Mouse (Mus musculus): ENCODE data around the gene Mdga1.

Mdga1 gene

GRCm38 (mm10) chr17:29918791-29919551 lies 50.9 kb downstream of the Mdga1 start:
- DNase-seq: no peak

DNA sequence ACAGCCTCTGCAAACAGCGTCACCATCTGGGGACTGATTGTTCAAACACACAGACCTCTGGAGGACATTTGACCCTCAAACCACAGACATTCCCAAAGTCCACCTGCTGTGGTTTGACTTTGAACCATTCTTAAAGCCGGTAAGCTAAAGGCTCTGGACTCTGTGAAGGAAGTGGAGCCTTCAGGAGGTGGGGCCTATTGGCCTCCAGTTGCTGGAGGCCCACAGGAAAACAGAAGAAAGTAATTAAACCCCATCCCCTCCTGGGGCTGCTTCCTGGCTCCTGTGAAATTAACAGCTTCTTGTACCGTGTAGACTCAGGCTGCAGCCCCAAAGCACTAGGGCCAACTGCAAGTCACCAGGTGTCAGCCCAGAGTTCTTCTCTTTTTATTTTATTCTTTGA lies 52.9 kb downstream of the Mdga1 start:
- DNase-seq: no peak

GRCm38 (mm10) chr17:29915820-29916219 lies 54.1 kb downstream of the Mdga1 start:
- DNase-seq: no peak

DNA sequence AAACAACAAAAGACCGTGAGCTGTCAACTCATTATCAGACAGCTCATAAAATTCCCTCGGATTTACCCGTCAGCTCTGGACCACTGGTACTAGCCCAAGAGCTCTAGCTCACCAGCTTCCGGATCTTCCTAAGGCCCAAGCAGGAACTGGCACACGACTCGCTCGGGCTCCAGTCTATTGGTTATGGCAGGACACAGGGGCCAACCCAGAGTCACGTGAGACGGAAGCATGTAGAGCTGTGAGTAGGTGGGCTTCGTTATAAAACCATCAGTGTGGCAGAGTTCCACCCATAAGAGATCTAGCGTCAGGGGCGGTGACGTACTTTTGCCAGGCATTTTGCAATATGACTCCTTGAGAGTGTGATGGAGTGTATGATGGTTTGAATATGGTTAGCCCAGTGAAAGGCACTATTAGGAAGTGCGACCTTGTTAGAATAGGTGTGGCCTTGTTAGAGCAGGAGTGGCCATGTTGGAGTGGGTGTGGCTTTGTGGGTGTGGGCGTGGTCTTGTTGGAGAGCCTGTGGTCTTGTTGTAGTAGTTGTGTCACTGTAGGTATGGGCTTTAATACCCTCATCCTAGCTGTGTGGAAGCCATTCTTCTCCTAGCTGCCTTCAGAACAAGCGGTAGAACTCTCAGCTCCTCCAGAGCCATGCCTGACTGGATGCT lies 56.5 kb downstream of the Mdga1 start:
- DNase-seq: no peak

- no peak for DNase-seq
These were observed 57.2 kb downstream of the Mdga1 start for GRCm38 (mm10) chr17:29912733-29913132.

DNA sequence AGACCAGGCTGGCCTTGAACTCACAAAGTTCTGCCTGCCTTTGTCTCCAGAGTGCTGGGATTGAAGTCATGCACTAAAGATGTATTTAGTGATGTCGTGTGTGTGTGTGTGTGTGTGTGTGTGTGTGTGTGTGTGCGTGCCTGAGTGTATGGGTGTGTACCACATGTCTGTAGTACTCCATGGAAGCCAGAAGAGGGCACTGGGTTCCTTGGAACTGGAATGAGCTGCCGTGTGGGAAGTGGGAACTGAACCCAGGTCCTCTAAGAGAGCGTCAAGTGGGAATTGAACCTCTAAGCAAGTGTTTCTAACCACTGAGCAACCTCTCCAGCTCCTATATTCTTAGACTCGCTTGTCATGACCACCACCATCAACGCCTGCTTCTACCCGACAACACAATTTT lies 60.9 kb downstream of the Mdga1 start:
- DNase-seq: no peak

DNA sequence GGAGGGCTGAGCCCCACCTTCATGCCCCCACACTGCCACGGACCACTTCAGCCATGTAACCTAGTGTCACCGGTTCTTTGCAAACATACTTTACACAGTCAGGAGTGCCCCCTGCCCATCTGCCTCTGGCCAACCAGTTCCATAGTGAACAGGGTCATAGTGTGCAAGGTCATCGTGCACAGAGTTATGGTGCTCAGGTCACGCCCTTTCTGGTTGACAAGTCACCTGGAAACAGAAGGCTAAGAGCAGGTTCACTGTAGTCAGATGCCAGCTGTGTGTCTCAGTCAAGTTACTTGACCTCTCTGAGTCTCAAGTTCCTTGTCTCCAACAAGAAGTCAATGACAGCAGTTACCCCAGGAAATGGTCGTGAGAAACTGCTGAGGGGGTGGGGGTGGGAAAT lies 65.2 kb downstream of the Mdga1 start:
- no peak for DNase-seq

- peak; percentile 45 for DNase-seq
These were observed 67.3 kb downstream of the Mdga1 start for GRCm38 (mm10) chr17:29902406-29903155.

DNA sequence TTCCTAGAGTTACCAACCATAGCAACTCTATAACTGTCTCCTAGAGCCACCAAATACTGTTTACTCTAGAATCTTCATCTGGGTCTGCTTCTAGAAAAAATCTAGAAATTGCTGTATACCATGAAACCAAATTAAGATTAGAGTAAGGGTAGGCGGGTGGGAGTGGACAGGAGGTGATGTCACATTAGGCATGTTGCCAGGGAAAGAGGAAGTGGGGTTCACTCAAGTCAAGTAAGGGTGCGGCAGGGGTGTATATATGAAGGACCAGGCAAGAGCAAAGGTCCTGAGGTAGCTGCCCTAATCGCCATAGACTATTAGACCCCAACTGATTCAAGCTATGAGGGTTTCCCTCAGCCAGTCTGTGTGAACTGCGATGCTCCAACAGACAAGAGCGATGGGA lies 69.6 kb downstream of the Mdga1 start:
- DNase-seq: no peak

DNA sequence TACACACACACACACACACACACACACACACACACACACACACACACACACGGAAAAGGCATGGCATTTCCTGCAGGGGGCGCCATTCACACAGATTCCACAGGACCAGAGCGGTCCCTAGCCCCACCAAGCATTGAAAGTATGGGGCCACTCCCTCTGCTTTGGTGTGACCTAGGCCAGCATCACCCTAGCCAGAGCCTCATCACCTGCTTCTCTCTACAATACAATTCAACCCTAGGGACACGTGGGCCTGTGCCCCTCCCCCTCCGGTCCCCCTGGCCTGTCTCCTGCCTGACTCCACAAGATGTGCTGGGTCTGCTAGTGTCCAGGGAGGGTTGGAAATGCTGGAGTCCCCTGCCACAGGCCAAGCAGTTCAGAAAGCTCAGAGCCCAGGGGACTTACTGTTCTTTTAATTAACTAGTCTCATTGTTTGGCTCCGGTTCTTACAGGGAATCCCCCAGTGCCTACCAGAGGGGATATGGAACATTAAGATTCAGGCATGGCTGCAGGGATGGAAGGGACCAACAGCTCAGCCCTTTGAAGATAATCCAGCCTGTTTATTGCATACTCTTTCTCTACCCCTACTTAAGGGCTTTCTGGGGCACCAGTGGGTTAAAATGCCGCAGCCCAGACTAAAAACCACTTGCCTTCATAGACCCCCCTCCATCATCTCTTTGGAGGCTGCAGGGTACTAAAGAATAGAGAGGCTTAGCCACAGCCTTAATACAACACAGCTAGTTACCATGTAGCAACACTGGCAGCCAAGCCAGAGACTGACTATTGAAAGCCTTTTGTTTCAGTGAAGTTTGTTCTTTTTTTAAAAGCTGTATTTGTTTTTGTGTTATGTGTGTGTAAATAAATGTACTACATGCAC lies 73.5 kb downstream of the Mdga1 start:
- no peak for DNase-seq

DNA sequence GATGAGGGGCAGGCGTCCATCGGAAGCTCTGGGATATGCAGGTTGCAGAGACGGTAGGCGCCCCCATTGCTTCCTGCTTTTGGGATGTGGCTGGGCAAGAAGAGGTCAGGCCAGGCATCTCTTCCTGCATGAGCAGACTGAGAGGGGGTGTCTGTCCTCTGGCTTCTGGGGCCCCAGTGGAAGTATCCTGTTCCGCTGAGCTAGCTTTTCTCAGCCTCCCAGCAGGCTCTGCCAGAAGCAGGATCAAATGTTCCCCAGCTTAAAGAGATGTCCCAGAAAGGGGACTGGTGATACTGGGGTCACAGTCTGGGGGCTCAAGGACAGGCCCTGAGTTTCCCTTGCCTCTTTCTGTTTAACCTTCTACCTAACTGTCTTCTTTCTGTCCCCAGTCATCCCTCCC lies 74.3 kb downstream of the Mdga1 start:
- no peak for DNase-seq

DNA sequence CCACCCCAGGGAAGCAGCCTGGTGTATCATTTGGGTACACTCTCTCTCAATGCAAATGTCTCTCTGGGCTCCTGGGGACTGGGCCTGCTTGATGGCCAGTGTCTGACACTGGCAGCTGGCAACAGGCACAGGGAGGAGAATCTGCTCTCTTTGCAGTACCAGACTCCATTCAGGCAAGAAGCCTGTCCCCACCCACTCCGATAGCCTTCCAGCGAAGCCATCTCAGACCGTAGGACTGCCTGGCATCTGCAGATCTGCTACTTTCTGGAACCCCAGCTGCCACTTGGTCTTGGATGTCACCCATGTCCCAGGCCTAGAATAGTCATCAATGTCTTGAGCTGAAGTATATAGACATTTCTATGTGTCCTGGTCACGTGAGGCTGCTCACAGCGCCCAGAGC lies 74.9 kb downstream of the Mdga1 start:
- DNase-seq: no peak

DNA sequence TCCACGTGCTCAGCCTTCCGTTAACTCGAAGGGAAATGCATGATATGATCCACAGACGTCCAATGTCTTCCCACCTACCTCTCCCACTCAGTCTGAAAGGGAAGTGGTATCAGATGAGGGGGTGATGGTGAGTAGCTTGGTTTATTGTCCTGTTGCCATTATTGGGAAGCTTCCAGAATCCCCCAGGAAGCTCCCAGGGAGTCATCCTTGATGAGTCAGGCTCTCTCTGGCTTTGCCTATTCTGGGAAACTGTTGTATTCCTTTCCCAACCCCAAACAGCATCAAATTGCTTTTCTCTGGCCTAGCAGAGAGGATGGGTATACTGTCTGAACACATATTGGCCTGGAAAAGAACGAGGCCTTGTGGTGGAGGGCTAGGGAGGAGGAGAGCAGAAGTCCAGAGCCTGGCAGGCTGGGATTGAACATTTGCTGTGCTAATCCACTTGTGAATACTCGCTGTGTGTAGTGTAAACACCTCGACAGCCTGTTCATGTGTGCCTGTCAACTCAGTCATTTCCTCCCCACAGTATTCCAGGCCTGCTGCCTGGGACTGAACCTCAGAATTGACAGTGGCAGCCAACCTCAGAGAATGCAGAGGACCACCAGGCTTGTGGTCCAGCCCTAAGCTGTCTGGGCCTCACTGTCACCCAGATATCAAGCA lies 79.3 kb downstream of the Mdga1 start:
- DNase-seq: no peak

DNA sequence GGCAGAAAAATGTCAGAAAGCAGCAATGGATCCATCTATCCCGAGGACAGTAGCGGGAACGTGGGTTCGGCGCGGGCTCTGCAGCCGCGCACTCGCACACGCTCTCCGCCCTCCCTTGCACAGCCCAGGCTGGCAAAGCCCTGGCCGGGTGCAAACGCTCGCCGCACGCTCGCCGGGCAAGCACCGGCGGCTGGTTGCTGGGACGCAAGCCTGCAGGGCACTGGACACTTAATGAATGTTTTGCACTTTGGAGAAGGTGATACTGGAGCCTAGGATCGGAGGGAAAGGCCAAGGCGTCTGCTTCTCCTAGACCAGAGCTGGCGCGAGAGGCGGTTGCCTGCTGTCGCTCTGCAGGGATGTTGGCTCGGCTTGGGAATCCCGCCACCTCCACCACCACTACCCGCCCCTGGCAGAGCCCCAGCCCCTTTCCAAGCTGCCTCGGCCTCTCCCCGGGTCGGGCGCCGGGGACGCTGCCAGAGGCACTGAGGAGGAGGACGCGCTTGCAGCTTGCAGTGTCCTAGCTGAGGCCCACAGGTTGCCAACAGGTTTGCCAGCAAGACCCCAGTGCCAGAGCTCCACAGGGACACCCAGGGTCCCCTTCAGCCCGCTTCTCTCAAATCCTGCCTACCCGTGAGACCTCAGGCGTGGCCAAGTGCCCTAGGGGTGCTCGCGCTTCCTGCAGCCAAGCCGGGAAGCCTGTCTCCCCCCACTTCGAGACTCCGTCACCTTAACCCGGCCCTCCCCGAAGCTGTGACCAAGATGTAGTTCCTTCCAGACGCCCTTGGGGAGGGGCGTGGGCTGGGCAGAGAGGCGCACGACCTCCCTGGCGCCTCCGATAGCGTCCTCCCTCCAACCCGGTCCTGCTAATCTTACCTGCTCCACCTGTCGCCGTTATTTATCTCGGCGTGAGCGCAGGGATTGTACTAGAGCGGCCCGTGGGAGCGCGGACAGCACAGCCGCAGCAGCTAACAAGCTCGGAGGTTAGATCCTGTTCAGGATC lies 80.6 kb downstream of the Mdga1 start:
- DNase-seq: peak; percentile 56

GRCm38 (mm10) chr17:29887881-29888826 lies 81.7 kb downstream of the Mdga1 start:
- peak; percentile 71 for DNase-seq

DNA sequence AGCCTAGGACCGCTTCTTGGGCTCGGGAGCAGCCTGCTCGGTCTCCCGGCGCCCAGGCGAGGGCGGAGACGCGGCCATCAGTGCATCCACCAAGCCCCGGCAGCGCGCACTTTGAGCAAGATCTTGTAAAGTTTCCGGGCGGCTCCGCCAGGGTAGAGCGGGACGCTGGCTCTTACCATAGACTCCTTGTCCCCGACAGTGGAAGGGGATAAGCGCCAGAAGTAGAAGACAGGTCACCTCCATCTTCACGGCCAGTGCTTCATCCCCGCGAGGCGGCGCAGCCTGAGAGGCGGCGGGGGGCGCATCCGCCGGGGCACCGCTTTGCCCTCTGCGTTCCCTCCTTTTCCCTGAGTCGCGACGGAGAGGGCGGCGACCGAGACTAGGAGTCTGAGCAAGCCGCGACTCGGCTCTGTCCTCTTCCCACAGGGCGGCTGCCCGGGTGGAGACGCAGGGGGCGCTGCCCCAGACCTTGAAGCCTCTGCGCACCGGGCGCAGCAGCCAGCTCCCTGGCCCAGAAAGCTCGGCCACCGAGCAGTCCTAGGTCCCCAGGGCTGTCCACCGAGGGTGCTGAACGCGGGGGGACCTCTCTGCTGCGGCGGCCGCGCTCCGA lies 82.5 kb downstream of the Mdga1 start:
- DNase-seq: peak; percentile 29

GRCm38 (mm10) chr17:29886655-29887251 lies 83.1 kb downstream of the Mdga1 start:
- DNase-seq: peak; percentile 53

DNA sequence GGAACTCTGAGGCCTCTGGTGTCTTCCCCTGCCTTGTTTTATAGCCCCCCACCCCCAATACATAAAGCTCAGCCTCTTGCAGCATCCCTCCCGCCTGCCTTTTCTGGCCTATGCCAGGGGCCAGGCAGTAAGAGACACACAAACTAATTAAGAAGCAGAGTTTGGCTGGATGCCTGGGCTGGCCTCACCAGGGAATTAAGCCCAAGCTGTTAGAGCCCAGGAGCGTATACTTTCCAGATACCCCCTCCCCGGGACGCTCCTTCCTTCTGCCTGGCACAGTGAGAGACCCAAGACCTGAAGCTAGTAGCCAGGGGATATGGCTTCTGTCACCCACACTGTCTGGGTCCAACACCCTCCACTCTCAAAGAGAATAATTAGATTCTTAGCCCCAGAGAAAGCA lies 83.8 kb downstream of the Mdga1 start:
- peak; percentile 46 for DNase-seq

DNA sequence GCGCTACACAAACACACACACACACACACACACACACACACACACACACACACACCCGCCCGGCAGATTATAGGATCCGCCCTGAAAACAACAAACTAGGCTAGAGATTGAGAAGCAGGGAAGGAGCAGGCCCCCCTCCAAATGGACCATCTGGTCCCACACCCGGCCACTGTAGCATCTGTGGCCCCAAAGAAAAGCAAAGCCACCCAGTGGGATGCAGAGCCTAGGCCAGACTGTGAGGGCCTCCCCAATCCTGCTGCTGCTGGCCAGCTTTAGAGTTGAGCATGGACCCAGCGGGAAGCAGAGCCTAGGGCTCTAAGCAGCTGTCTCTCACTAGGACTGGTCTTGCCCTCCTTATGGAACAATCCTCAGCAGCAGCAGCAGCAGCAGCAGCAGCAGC lies 85.3 kb downstream of the Mdga1 start:
- DNase-seq: no peak

Data from right cerebral cortex, postnatal 14 days (tissue).